Mouse (Mus musculus) midbrain, embryonic 14.5 days (tissue): Measurements from ENCODE around the gene Mettl27. TPM values are rescaled to one million over a fixed set of nuclear protein-coding genes. Genes with fewer than 3 reads are reported as not detected.

Experiments used
- ATAC-seq: fragments of 200-750 bp; cut with Nextera tagmentation; 2 replicates; pipeline ENCODE4 v1.8.0; 2017; ENCODE audit warnings: moderate number of reproducible peaks, moderate library complexity; ENCODE audit not compliant: low FRiP score, low TSS enrichment
- DNase-seq: peaks from one replicate; pipeline ENCODE4 v3.0.0-alpha.2; 2015
- H3K27ac ChIP-seq: fragments of 300-500 bp; sonication (generic); replicated peaks from 2 replicates; pipeline ENCODE4 v1.5.1; 2014; ENCODE audit warnings: mild to moderate bottlenecking, low read depth, low read length, moderate library complexity
- H3K27me3 ChIP-seq: fragments of 300-500 bp; sonication (generic); 2 replicates; pipeline ENCODE4 v1.6.1; 2014; ENCODE audit warnings: low read length, control low read depth, mixed read lengths; ENCODE audit not compliant: control insufficient read depth, insufficient read depth
- H3K36me3 ChIP-seq: fragments of 300-500 bp; sonication (generic); 2 replicates; pipeline ENCODE4 v1.6.1; 2014; ENCODE audit warnings: low read length, control low read depth; ENCODE audit not compliant: control insufficient read depth, insufficient read depth
- H3K4me1 ChIP-seq: fragments of 300-500 bp; sonication (generic); 2 replicates; pipeline ENCODE4 v1.6.1; 2014; ENCODE audit warnings: mild to moderate bottlenecking, antibody characterized with exemption, low read length, control low read depth; ENCODE audit not compliant: control insufficient read depth, insufficient read depth
- H3K4me2 ChIP-seq: fragments of 300-500 bp; sonication (generic); 2 replicates; pipeline ENCODE4 v1.6.1; 2014; ENCODE audit warnings: mild to moderate bottlenecking, low read length, moderate library complexity
- H3K4me3 ChIP-seq: fragments of 300-500 bp; sonication (generic); replicated peaks from 2 replicates; pipeline ENCODE4 v1.5.1; 2014; ENCODE audit warnings: low read depth, low read length
- H3K9ac ChIP-seq: fragments of 300-500 bp; sonication (generic); replicated peaks from 2 replicates; pipeline ENCODE4 v1.6.1; 2014; ENCODE audit warnings: mild to moderate bottlenecking, low read length, moderate library complexity
- H3K9me3 ChIP-seq: fragments of 300-500 bp; sonication (generic); 2 replicates; pipeline ENCODE4 v1.6.1; 2016; ENCODE audit warnings: low read length, control low read depth, mixed read lengths; ENCODE audit not compliant: control insufficient read depth
- WGBS: fragments of 180-500 bp; shearing (Covaris S2); extraction: QIAGEN DNeasy Blood & Tissue Kit; methylation state at CpG from one replicate; pipeline ENCODE4 v1.1.7; 2014; 5-methylcytosine and 5-hydroxymethylcytosine counted together
- polyA plus RNA-seq: library from polyadenylated mRNA; unstranded; fragments of >200 nt; fragmentation: Nextera tagmentation; extraction: Ambion mirVana; gene quantifications from 2 replicates; pipeline ENCODE4 v1.2.1, GENCODE M21; 2014

The Mettl27 gene
- polyA plus RNA-seq, 1 experiment from 2014 or later, result 6.0 TPM

DNA sequence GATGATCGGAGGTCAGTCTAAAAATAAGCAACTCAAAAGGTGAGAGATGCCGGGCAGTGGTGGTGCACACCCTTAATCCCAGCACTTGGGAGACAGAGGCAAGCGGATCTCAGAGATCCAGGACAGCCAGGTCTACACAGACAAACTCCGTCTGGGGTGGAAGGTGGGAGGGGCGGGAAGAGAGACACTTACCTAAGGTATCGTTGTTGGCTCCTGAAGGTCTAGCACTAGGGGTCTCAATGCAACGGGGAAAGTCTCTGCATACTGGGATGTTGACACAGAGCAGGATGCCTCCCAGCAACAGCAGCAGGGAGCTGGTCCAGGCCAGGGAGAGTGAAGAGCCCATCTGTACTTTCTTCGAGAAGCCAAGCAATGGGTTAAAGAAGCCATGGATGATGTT, 17.7 kb upstream of the Mettl27 start:
- no peaks in the 10 kb centered on the region for H3K4me1 ChIP-seq
- no peak overlapping the region for H3K4me3 ChIP-seq
- no peak overlapping the region for H3K4me2 ChIP-seq
- DNase-seq (no peak), ATAC-seq (no peak)
- no peak overlapping the region for H3K9ac ChIP-seq
- WGBS, result 89% methylated on average over 8 of the region's 8 CpGs
- H3K9me3 ChIP-seq, result no peaks in the 10 kb centered on the region
- no peaks in the 10 kb centered on the region for H3K36me3 ChIP-seq
- H3K27ac ChIP-seq, result no peak overlapping the region
- H3K27me3 ChIP-seq, result no peaks in the 10 kb centered on the region

GRCm38 (mm10) chr5:134915311-134915710, 16.9 kb upstream of the Mettl27 start, which contains the start of gene Cldn13:
TSS of gene Cldn13 (minus strand) at chr5:134915526.
- Histone ChIP-seq H3K9ac (no peak within 1 kb of the TSS), H3K36me3 (no peaks in the 10 kb centered on the region), H3K4me2 (no peak within 1 kb of the TSS), H3K9me3 (no peaks in the 10 kb centered on the region), H3K27me3 (no peaks in the 10 kb centered on the region), H3K27ac (no peak within 1 kb of the TSS), H3K4me1 (no peaks in the 10 kb centered on the region), H3K4me3 (no peak within 1 kb of the TSS)
- WGBS, result 86% methylated on average over 8 of the region's 8 CpGs
- DNase-seq (no peak), ATAC-seq (no peak)

DNA sequence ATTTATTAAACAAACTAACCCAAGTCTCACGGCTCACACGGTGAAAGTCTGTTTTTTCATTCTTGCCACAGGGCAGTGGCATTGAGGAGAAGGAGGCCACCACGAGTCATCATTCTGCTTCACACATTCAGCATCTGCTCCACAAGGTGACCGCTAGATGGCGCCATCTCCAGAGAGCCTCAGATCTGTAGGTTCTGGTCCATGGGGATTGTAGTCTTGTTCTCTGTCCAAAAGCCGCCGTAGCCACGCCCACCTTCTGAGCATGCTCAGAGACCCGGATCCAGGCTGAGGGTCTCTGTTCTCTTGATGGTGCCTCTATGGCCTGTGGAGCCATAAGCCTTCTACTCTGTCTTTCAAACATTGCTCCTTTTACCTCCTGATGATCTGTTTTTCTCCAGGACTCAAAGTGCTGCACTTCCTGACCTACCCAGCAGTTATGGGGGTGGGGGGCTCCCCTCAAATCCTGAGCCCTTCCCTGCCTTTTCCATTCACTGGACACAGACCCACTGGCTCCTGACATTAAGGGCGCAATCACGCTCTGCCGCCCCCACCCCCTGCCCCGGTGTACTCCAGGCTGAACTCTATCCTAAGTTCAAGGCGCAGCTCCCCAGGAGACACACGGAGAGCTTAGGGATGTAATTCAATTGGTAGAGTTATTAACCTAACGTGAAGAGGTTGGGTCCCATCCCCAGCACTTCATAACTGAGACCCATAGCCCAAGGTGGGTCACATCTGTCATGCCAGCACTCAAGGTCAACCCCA, 13.9 kb upstream of the Mettl27 start:
- Histone ChIP-seq H3K36me3 (no peaks in the 10 kb centered on the region), H3K4me3 (no peak overlapping the region), H3K9me3 (no peaks in the 10 kb centered on the region), H3K4me1 (no peaks in the 10 kb centered on the region), H3K4me2 (no peak overlapping the region), H3K9ac (no peak overlapping the region), H3K27me3 (no peaks in the 10 kb centered on the region), H3K27ac (no peak overlapping the region)
- peak; percentile 39 for DNase-seq
- no peak for ATAC-seq
- 52% methylated on average over 16 of the region's 16 CpGs for WGBS

GRCm38 (mm10) chr5:134919097-134919496, 13.1 kb upstream of the Mettl27 start:
- WGBS, result 97% methylated on average over 3 of the region's 3 CpGs
- Histone ChIP-seq H3K9me3 (no peaks in the 10 kb centered on the region), H3K4me2 (no peak overlapping the region)

DNA sequence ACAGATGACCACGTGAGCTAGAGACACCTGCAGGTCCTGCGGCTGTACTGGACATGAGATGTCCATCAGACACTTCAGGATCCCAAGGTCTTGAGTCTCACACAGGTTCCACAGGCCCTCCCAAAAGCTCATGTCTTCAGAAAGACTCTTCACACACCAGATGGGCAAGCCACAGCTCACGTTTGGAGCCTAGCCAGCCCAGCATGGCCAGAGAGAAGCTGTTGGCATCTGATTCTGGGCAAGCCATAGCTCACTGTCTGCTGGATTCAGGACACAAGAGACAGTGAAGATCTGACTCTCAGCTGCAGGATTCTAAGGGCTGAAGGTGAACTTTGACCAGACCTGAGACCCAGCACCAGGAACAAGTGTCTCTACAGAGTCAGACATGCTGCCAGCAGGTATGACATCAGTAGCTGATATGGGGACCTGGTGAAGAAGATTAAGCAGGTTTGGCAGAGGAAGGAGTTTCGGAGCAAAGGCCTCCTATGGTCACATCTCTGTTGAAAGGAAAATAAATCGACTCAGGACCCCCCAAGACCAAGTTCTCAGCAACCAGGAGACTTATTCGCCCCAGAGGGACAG, 12.0 kb upstream of the Mettl27 start:
- Histone ChIP-seq H3K4me2 (no peak overlapping the region), H3K4me1 (no peaks in the 10 kb centered on the region), H3K27me3 (no peaks in the 10 kb centered on the region), H3K4me3 (no peak overlapping the region), H3K27ac (no peak overlapping the region), H3K9ac (no peak overlapping the region), H3K36me3 (no peaks in the 10 kb centered on the region), H3K9me3 (no peaks in the 10 kb centered on the region)
- WGBS, result 77% methylated on average over 6 of the region's 6 CpGs
- ATAC-seq (no peak), DNase-seq (no peak)

More at GRCm38 (mm10) chr5:134919097-134919496, 13.1 kb upstream of the Mettl27 start:
- Histone ChIP-seq H3K4me3 (no peak overlapping the region), H3K9ac (no peak overlapping the region), H3K27me3 (no peaks in the 10 kb centered on the region), H3K4me1 (no peaks in the 10 kb centered on the region), H3K36me3 (no peaks in the 10 kb centered on the region), H3K27ac (no peak overlapping the region)
- ATAC-seq (no peak), DNase-seq (no peak)

- Histone ChIP-seq H3K27me3 (no peaks in the 10 kb centered on the region), H3K4me1 (no peaks in the 10 kb centered on the region), H3K27ac (no peak overlapping the region), H3K4me2 (no peak overlapping the region), H3K9ac (no peak overlapping the region), H3K9me3 (no peaks in the 10 kb centered on the region), H3K4me3 (no peak overlapping the region), H3K36me3 (no peaks in the 10 kb centered on the region)
- DNase-seq, result no peak
- ATAC-seq, result no peak
- WGBS, result 92% methylated on average over 8 of the region's 8 CpGs
Observed at GRCm38 (mm10) chr5:134921106-134921505, 11.1 kb upstream of the Mettl27 start.

DNA sequence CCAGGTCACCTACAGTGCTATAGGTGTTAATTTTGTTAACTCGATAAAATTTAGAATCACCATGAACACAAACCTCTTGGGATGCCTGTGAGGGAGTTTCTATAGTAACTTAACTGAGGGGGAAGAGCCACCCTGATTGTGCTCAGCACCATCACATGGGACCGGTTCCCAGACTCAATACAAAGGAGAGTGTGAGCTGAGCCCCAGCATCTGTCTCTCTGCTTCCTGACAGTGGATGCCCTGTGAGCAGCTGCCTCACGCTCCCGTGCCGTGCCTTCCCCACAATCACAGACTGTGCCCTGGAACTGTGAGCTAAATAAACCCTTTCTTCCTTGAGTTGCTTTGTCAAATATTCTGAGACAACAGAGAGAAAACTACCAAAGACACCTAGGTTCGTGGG, 9.0 kb upstream of the Mettl27 start:
- H3K4me1 ChIP-seq, result no peaks in the 10 kb centered on the region
- no peak for DNase-seq
- 67% methylated on average over 6 of the region's 6 CpGs for WGBS
- no peak overlapping the region for H3K4me2 ChIP-seq
- H3K27me3 ChIP-seq, result no peaks in the 10 kb centered on the region
- no peaks in the 10 kb centered on the region for H3K9me3 ChIP-seq
- no peaks in the 10 kb centered on the region for H3K36me3 ChIP-seq
- no peak overlapping the region for H3K4me3 ChIP-seq
- no peak overlapping the region for H3K27ac ChIP-seq
- H3K9ac ChIP-seq, result no peak overlapping the region
- no peak for ATAC-seq

- ATAC-seq (no peak), DNase-seq (no peak)
- Histone ChIP-seq H3K27me3 (no peaks in the 10 kb centered on the region), H3K9me3 (no peaks in the 10 kb centered on the region), H3K27ac (no peak overlapping the region), H3K4me1 (no peaks in the 10 kb centered on the region), H3K36me3 (no peaks in the 10 kb centered on the region), H3K9ac (no peak overlapping the region), H3K4me2 (no peak overlapping the region), H3K4me3 (no peak overlapping the region)
- WGBS, result 90% methylated on average over 4 of the region's 4 CpGs
Observed at GRCm38 (mm10) chr5:134926726-134927125, 5.4 kb upstream of the Mettl27 start.

- no peaks in the 10 kb centered on the region; the same call in 1 of the 2 replicates for H3K4me1 ChIP-seq
- H3K4me2 ChIP-seq, result no peak overlapping the region
- no peak for ATAC-seq
- DNase-seq, result no peak
- H3K36me3 ChIP-seq, result no peaks in the 10 kb centered on the region
- H3K9me3 ChIP-seq, result no peaks in the 10 kb centered on the region
- H3K4me3 ChIP-seq, result no peak overlapping the region
- WGBS, result 92% methylated on average over 2 of the region's 2 CpGs
- no peak overlapping the region for H3K27ac ChIP-seq
- H3K27me3 ChIP-seq, result no peaks in the 10 kb centered on the region
- H3K9ac ChIP-seq, result no peak overlapping the region
Observed at GRCm38 (mm10) chr5:134929988-134930387, 2.2 kb upstream of the Mettl27 start.
